Mouse (Mus musculus) CH12F3 (cell line): Measurements from ENCODE around the gene Mrpl24.

Experiments used
- in situ Hi-C: fragments of 300-500 bp; cut with MboI; formaldehyde crosslinking; loops from 2 replicates; pipeline ENCODE4 v1.14.3; 2020; ENCODE audit warnings: low sequenced_read_pairs

The Mrpl24 gene

DNA sequence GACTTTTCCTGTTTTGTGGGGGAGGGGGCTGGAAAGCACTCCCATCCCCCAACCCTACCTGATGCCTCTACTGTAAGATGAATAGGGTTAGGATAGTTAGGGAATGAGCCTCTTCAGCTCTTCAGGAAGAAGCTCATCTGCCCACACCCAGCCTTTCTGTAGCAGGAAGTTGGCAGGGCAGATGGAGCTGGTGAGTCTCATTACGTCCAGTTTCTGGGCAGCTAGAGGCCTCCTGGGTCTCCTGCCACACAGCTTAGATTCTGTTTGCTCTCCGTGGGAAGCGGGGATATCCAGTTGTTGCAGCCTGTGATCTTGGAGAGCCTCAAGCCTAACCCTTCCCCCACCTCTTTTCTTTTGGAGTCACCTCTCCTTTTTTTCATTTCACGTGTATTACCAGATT lies 9.4 kb upstream of the Mrpl24 start:
- in situ Hi-C loops: no loop called here

DNA sequence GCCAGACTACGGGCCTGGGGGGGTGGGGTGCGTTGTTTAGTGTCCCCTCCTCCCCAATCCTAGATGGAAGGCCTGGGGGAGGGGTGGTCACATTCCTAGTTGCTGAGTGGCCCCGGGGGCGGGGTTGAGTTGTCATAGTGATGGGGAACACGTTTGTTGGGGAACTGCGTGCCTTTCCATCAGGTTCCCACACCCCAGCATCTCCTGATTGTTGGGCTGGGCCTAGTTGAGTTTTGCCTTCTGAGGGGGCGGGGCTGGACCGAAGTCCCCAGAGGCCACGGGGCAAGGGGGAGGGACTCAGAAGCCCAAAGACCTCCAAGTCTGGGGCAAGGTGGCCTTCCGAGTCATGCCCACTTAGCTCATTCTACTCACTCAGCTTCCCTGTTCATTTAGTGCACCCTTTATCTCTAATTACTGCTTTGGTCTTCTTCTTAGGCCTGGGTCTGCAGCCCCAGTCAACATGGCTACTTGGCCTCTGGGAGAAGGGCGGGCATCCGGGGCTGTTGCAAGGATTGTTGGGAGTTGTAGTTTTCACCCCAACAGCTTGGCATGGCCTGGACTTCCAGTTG lies 8.6 kb upstream of the Mrpl24 start:
- in situ Hi-C loops: no loop called here

DNA sequence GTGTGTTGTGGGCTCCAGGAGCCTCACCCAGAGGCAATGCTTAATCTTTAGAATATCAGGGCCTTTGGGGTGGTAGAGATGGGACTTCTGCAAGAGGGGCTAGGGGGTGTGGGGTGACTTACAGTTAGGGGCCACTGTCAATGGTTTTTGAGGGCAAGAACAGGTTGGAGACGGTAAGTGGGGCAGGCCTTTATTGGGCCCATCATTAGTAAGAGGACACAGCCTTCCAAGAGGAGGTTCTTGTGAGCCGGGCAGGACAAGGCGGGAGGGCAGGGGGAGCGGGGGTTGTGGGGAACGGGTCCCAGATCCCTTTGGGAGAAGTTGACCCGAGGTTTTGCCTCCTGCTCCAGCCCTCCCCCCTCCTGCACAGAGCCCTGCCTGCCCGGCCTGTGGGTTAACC lies 5.8 kb upstream of the Mrpl24 start:
- in situ Hi-C loops: no loop called here

DNA sequence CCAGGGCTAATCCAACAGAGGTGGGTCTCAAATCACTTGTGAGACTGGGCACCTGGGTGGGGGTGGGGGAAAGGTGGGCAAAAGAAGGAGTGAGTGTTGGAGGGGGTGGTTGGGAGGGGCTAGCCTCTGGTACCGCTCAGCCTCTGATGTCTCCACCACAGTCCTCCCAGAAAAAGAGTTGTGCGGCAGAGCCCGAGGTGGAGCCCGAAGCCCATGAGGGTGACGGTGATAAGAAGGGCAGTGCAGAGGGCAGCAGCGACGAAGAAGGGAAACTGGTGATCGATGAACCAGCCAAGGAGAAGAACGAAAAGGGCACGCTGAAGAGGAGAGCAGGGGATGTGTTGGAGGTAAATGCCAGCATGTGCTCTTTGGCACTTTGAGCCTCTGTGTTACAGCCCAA lies 5.4 kb upstream of the Mrpl24 start:
- in situ Hi-C loops: no loop called here

DNA sequence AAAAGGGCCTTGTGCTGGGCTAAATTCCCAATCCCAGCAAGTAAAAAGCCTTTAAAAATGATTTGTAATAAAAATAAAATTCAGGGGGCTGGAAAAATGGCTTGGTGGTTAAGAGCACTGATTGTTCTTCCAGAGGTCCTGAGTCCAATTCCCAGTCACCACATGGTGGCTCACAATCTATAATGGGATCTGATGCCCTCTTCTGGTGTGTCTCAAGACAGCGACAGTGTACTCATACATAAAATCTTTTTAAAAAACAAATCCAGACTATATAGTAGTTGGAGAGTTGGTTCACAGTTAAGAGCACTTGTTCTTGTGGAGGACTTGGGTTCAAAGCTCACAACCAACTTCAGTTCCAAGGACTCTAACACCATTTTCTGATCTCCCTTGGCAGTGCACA lies 2.3 kb upstream of the Mrpl24 start:
- in situ Hi-C loops: no loop called here

DNA sequence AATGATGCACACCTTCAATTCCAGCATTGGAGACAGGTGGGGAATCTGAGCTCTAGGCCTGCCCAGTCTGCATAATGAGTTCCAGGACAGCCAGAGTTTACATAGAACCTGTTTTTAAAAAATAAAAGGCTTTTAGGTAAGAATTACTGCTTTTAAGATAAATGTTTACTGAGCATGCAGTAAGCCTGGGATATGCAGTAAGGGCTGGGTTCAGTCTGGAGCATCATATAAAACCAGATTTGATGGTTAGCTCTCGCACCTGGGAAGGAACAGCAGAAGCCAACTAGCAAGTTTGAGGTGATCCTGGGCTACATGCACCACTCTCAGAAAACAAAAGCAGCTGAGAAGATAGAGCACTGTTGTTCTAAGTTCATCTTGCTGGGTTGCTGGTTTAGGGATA lies 755 bp upstream of the Mrpl24 start:
- in situ Hi-C loops: no loop called here

DNA sequence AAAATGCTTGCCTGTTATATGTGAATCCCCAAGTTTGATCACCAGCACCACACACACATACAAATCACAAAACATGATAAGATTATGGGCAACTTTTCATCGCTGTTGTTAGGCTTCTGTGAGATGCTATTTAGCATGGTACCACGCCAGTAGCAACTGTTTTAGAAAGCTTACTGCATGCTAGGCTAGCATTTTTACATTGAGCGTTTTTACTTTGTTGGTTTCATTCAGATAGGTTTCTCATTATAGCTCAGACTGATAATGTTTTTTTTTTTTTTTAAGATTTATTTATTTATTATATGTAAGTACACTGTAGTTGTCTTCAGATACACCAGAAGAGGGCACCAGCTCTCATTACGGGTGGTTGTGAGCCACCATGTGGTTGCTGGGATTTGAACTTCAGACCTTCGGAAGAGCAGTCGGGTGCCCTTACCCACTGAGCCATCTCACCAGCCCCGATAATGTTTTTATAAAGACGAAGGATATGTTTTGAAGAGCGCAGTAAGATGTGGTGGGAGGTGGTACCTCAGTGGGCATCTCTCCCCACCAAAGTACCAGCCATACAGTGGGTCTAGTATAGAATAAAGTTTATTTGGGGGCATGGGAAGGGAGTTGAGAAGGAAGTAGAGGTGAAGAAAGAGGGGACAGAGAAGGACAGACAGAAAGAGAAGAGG lies 1.1 kb downstream of the Mrpl24 start:
- in situ Hi-C loops: no loop called here

DNA sequence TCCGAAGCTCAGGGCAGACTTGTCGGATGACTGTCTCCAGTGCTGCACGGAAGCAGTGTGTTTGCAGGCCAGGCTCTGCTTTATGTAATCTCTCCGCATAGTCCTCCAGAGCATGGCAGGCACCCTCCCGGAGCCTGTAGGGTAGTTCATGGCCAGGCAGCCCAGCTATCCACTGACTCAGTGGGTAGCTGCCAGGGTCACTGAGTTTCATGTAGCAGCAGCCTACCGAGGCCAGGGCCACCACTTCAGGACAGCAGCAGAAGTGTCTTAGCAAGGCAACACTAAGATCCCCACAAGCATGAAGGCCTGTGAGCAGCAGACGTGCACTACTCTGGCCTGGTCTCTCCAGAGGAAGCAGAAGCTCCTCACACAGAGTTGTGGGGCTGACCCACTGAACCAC lies 5.7 kb downstream of the Mrpl24 start:
- in situ Hi-C loops: no loop called here

DNA sequence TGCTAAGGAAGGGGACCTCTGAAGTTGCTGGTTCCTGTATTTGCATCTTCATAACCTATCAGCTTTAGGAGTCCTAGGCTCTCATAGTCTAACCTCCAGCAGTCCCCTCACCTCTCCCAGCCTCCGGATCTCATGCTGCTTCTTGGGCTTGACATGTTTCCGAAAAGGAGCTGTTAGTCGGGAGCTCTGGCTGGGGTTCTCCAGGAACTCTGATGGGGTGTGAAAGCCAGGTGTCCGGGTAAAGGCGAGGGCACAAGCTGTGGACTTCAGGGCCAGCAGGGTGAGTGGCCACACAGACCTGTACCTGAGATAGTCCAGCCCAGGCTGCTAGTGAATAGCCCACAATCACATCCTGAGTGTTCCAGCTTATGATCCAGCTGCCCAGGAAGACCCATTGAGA lies 8.1 kb downstream of the Mrpl24 start:
- in situ Hi-C loops: no loop called here

DNA sequence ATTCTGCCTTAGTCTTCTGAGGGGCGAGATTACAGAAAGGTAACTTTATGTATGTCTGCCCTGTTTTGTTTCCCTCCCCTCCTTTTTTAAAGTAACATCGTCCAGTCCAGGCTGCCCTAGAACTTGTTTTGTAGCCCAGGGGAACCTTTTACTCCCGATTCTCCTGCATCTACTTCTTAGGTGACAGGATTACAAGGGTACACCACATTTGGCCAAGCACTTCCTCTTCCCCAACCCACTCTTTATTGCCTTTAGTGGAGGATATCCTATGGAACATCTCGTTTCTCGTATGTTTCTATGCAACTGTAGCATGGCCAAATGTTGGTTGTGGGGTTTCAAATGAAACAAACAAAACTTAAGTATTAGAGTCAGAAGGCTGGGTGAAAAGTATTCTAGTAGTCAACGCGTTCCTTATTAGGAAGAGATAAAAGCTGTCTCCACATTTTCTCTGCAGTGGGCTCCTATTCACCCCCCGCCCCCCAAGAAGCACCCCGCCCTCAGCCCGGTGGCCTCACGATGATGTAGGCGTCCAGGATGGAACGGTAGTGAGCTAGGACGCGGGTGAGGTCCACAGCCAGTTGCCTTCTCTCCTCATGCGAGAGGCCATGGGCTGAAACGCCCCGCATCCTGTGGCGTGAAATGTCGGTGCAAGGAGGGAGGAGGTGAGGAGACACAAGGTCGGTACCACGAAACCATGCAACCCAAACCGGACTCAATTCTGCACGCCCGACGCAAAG lies 10.2 kb downstream of the Mrpl24 start:
- in situ Hi-C loops: no loop called here

DNA sequence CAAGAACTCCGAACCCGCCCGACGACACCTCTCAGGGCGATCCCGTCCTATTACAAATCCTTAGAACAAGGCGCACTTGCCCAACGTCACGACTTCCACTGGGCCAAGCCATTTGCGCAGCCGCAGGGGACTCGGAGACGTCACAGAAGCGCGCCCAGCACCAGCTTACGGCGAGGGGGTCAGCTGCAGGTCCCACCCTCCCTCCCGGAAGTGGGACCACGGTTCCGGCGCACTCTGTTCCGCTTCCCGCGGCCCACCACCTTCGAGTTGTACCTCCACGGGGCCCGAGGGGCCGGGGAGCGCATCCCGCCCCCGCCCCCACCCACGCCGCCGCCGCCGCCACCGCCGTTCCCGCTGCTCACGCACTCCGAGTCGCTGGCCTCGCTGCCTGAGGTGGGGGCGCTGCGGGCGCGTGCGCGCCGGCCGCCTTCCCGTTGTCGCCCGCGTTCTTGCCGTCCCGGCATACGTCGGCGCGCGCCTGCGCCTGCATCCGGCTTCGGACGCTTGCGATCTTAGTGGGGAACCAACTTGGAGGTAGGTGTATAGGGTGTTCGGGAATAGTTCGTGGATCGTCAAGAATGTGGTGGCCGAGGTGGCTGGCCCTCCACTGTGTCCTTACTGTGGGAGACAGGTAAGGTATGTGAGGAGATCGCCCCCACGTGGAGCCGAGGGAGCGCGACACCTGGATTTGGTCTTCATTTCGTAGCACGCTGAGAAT lies 10.9 kb downstream of the Mrpl24 start, which contains the start of the genes Isg20l2 and Rrnad1:
TSS of gene Isg20l2 (plus strand) at position 237 of the 718 bp plus-strand sequence.
TSS of gene Rrnad1 (minus strand) at position 640 of the 718 bp plus-strand sequence.
- in situ Hi-C loops: no loop called here

DNA sequence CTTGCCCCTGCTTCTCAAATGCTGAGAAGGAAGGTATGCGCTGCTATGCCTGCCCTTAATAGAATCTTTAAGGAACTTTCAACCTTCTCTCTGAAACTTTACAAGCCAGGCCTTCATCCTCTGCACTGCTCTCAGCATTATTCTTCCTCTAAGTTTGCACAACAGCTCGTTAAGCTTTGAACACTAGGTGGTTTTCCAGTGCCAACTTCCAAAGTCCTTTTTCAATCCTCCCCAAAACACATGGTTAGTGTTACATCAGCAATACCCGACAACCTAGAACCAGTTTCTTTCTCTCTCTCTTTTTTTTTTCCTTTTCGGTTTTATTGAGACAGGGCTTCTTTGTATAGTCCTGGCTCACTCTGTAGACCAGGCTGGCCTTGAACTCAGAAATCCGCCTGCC lies 14.7 kb downstream of the Mrpl24 start:
- in situ Hi-C loops: no loop called here

DNA sequence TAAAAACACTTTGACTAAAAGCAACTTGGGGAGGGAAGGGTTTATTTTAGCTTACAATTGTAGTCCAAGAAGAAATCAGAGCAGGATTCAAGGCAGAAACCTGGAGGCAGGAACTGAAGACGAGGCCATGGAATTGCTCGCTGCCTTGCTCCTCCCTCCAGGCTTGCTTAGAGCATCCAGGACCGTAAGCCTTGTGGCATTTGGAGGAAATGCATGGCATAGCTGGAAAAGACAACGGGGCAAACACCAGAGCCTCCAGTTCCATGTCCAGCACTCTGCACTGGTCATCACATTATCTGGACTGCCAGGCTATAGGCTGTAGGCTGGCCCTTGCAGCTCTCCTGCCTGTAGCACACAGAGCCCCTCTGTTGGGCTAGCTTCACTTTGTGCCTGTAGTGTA lies 15.2 kb downstream of the Mrpl24 start:
- in situ Hi-C loops: no loop called here

DNA sequence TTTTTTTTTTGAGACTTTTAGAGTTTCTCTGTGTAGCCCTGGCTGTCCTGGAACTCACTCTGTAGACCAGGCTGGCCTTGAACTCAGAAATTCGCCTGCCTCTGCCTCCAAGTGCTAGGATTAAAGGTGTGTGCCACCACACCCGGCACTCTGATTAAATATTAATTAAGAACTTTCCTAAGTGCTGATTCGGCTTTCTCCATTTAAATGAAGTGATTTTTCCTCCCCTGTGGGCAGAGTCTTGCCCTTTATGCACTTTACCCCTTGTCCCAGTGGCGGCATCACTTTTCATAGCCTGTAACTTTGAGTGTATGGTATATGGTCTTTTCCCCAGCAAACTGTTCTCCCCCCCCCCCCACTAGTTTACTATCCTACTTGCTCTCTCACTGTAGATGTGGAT lies 15.9 kb downstream of the Mrpl24 start:
- in situ Hi-C loops: no loop called here

DNA sequence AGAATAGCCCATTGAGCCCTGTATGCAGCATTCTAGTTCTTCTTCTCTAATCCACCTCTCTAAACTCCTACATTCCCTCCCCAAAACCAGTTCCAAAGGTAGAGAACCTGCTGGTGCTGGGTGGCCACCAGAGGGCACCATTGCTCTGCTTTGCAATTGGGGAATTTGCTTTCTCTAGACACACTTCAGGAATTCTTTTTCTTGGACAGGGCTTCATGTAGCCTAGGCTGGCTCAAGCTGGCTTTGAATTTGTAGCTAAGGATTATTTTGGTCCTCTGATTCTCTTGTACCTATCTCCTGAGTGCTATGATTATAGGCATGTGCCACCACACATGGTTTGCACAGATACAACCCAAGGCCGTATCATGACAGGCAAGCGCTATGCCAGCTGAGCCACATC lies 16.5 kb downstream of the Mrpl24 start:
- in situ Hi-C loops: no loop called here

DNA sequence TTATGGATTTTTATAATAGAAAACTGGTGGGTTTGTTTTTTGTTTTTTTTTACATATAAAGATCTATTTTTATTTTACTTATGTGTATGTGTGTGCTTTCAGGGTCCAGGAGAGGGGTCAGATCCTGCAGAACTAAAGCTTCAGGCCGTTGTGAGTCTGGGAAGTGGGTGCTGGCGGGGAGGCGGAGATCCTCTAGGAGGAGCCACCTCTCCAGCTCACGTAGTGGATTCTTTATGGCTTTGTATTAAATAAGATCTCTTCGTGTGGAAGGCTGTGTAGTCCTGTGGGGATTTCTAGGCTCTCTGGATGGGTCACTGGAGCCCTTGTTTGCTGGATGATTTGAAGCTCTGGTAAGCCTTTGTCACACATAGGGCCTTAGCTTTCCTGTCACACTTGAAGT lies 21.3 kb downstream of the Mrpl24 start:
- in situ Hi-C loops: no loop called here

DNA sequence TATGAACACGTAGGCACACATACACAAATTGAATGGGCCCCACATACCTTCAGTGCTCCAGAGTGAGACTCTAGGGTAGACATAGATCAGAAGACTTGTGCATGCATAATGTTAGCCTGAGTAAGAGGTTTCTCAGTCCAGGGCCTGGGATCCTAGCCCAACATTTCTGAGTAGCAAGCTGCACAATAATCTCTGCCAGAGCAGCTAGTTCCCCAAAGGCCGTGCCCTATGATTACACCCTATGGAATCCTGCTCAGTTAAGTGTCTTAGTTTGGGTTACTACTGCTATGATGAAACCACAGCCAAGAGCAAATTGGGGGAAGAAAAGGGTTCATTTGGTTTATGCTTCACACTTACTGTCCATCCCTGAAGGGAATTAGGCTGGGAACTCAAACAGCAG lies 23.2 kb downstream of the Mrpl24 start:
- in situ Hi-C loops: no loop called here

DNA sequence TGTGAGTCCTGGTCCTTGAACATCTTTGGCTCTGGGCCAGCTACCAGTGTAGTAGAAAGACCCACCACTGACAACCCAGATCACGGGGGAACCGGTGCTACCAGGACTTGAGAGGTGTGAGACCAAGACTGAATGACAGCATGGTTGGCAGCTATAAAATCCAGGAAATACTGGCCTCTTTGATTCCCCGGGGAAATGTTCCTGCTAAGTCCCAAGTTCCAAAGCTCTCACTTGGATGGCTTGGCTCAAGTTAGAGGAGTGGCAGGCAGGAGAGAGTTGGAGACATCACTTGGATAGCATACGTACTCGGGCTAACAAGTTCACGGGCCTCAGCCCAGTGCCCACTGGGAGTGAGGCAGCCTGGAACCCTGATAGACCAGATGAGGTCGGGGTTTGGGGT lies 24.3 kb downstream of the Mrpl24 start:
- in situ Hi-C loops: no loop called here

DNA sequence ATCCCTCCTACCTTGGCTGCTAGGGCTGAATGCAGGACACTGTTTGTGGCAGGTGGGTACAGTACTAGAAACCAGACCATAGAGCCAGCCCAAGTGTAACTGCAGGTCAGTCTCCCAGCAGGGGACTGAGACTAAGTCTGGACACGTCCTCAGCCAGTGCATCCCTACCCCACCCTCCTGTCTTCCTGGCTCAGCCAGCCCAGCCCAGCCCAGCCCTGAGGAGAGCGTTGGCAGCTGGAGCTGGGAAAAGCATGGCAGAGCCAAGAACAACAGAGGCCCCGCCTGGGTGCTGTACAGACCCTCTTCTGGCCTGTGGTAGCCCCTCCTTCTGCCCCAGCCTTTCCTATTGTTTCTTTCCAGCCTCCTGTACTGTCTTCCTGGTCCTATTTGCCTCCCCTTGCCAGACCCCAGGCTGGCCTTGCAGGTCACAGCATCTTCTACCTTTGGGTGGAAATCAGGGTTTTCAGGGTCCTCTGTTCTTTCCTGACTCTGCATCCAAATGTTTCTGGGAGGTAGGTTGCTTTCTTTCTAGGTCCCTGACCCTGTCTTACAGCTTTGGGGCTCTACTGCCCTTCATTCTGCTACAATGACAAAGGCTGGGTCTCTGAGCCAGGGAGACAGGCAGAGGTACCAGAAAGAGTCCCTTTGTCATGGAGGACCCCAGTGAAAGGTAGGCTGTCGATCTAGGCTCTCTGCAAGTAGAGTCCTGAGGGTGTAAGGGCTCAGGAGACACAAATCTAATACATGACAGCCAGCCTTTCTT lies 25.7 kb downstream of the Mrpl24 start:
- in situ Hi-C loops: no loop called here

DNA sequence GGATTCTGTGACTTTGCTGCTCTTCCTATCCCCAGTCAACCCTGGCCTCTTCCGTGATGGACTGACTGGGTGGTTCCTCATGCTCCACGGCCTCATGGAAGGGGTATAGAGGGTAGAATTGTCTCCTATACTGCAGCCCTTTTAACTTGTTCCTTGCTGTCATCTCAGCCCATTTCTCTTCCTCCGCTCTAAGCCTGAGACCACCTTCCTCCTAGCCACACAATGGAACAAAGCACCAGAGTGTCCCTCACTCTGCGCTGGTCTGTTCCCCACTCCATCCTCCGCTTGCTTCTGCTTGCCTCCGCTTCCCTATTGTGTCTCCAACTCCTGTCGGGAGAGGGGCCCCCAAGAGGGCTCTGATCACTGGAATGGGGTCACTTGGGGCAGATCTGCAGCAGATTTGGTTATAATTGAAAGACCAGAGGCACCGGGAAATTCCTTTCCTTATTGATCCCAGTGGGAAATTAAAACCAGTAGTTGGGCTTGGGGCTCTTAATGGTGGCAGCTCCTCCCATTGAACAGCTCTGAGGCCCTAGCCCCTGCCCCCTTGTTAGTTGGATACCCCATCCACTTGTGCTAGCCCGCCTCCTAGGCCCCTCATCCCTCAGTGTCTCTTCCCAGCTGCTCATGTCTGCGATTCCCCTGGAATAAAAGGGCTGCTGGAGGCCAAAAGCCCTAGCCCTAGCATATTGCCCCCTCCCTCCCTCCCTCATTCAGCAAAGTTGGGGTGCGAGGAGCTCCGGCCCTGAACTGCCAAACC lies 26.7 kb downstream of the Mrpl24 start:
- in situ Hi-C loops: no loop called here
